Mouse (Mus musculus): ENCODE data around the gene Srrm1.
"Not testable (repeated sequence)": the region's sequence is repeated elsewhere in the genome, so short reads cannot be mapped to it uniquely, and the experiment has no call there.

Gene Srrm1

GRCm38 (mm10) chr4:135353066-135353793, at the start of gene Srrm1:
Srrm1 (minus strand) TSS chr4:135353321.
- DNase-seq, result peak; percentile 99

GRCm38 (mm10) chr4:135401881-135402280, 48.8 kb upstream of the Srrm1 start:
- no peak for DNase-seq

GRCm38 (mm10) chr4:135397991-135398390, 44.9 kb upstream of the Srrm1 start, which contains the start of gene Ncmap:
Ncmap (minus strand) TSS chr4:135398227.
- no peak for DNase-seq

GRCm38 (mm10) chr4:135397551-135397950, 44.4 kb upstream of the Srrm1 start:
- DNase-seq, result no peak

GRCm38 (mm10) chr4:135396303-135396702, 43.2 kb upstream of the Srrm1 start:
- DNase-seq, result no peak

GRCm38 (mm10) chr4:135395375-135395774, 42.3 kb upstream of the Srrm1 start:
- no peak for DNase-seq

GRCm38 (mm10) chr4:135394666-135395065, 41.5 kb upstream of the Srrm1 start:
- DNase-seq, result no peak

- no peak for DNase-seq
Observed at GRCm38 (mm10) chr4:135393381-135393780, 40.3 kb upstream of the Srrm1 start.

GRCm38 (mm10) chr4:135392801-135393200, 39.7 kb upstream of the Srrm1 start:
- DNase-seq, result no peak

- DNase-seq, result no peak
Observed at GRCm38 (mm10) chr4:135391014-135391413, 37.9 kb upstream of the Srrm1 start.

GRCm38 (mm10) chr4:135385614-135386013, 32.5 kb upstream of the Srrm1 start:
- no peak for DNase-seq

- DNase-seq, result peak; percentile 71
Observed at GRCm38 (mm10) chr4:135382316-135382715, 29.2 kb upstream of the Srrm1 start.

- no peak for DNase-seq
Observed at GRCm38 (mm10) chr4:135381355-135381754, 28.2 kb upstream of the Srrm1 start.

GRCm38 (mm10) chr4:135377241-135377640, 24.1 kb upstream of the Srrm1 start:
- DNase-seq, result no peak

GRCm38 (mm10) chr4:135375444-135375843, 22.3 kb upstream of the Srrm1 start:
- DNase-seq, result no peak

- DNase-seq, result no peak
Observed at GRCm38 (mm10) chr4:135373299-135373698, 20.2 kb upstream of the Srrm1 start.

GRCm38 (mm10) chr4:135370372-135370771, 17.3 kb upstream of the Srrm1 start:
- no peak for DNase-seq

- DNase-seq, result no peak
Observed at GRCm38 (mm10) chr4:135362828-135363227, 9.7 kb upstream of the Srrm1 start.

GRCm38 (mm10) chr4:135361722-135362121, 8.6 kb upstream of the Srrm1 start:
- DNase-seq, result no peak

GRCm38 (mm10) chr4:135358736-135359135, 5.6 kb upstream of the Srrm1 start:
- peak; percentile 54 for DNase-seq

- no peak for DNase-seq
Observed at GRCm38 (mm10) chr4:135357221-135357920, 4.2 kb upstream of the Srrm1 start.

GRCm38 (mm10) chr4:135355886-135356550, 2.9 kb upstream of the Srrm1 start:
- DNase-seq, result no peak

- DNase-seq, result not testable (repeated sequence)
Observed at GRCm38 (mm10) chr4:135354751-135355150, 1.6 kb upstream of the Srrm1 start.

Measured in thymus, postnatal 14 days (tissue).